In genomic region chr12:77060060-77060695, GRCm38 (mm10) we compare ENCODE assay signal across 8 mouse cellular contexts.
DNase-seq lines count a peak whose midpoint lies in the region; ATAC-seq lines count a peak whose summit lies in the region.

No protein-coding gene starts in this region.

- DNase-seq in gastrocnemius, postnatal 14 days, result peak; percentile 34
- DNase-seq in gastrocnemius, adult 8-10 months (ENCODE audit: low spot score in 2 of 2), result no peak
- DNase-seq in embryonic facial prominence, embryonic 11.5 days (ENCODE audit: low spot score), result peak; percentile 63
- DNase-seq in hindbrain, embryonic 10.5 days (ENCODE audit: low spot score), result peak; percentile 60
- DNase-seq in thymus, postnatal 36 days, result peak; percentile 61 to 68
- no peak for DNase-seq in frontal cortex, adult 2 months (ENCODE audit: extremely low spot score in 1 of 2, low spot score in 1 of 2)

- WGBS in embryonic facial prominence, embryonic 11.5 days, result 10% methylated on average over 16 of the region's 16 CpGs
- 24% methylated on average over 16 of the region's 16 CpGs for WGBS in hindbrain, embryonic 10.5 days
- 20% methylated on average over 16 of the region's 16 CpGs for WGBS in limb, embryonic 13.5 days
- 29% methylated on average over 16 of the region's 16 CpGs for WGBS in midbrain, embryonic 13.5 days

- ATAC-seq in embryonic facial prominence, embryonic 11.5 days (replicated peaks; ENCODE audit: insufficient number of reproducible peaks, low FRiP score, low TSS enrichment, low read depth), result peak; percentile 82
- ATAC-seq in limb, embryonic 13.5 days (ENCODE audit: low FRiP score, low read depth), result peak; percentile 64; the same call in 1 of the 2 replicates
- peak; percentile 66; the same call in 1 of the 2 replicates for ATAC-seq in midbrain, embryonic 13.5 days

- intact Hi-C loops in gastrocnemius, postnatal 14 days (cut with DNase I; ENCODE audit: low total_unique reads), result no loop called here

- no peak overlapping the region; the same call in 1 of the 2 replicates for H3K27ac ChIP-seq in embryonic facial prominence, embryonic 11.5 days (replicated peaks; ENCODE audit: low read depth, low read length)
- H3K27ac ChIP-seq in hindbrain, embryonic 10.5 days, result peak overlapping the region; percentile 66
- no peak overlapping the region for H3K27ac ChIP-seq in limb, embryonic 13.5 days
- no peak overlapping the region for H3K27ac ChIP-seq in midbrain, embryonic 13.5 days

- H3K4me2 ChIP-seq in embryonic facial prominence, embryonic 11.5 days (ENCODE audit: low read depth, low read length), result peak overlapping the region; percentile 8; the same call in 1 of the 2 replicates
- peak overlapping the region; percentile 56 for H3K4me2 ChIP-seq in limb, embryonic 13.5 days (replicated peaks)
- H3K4me2 ChIP-seq in midbrain, embryonic 13.5 days (replicated peaks), result peak overlapping the region; percentile 20; the same call in 1 of the 2 replicates

- no peak overlapping the region for H3K4me3 ChIP-seq in embryonic facial prominence, embryonic 11.5 days (ENCODE audit: low read depth, low read length)
- peak overlapping the region; percentile 30; the same call in 1 of the 2 replicates for H3K4me3 ChIP-seq in hindbrain, embryonic 10.5 days
- peak overlapping the region; percentile 21 for H3K4me3 ChIP-seq in limb, embryonic 13.5 days
- H3K4me3 ChIP-seq in midbrain, embryonic 13.5 days (replicated peaks), result no peak overlapping the region

- no peak overlapping the region for H3K9ac ChIP-seq in embryonic facial prominence, embryonic 11.5 days (replicated peaks; ENCODE audit: low read length)
- H3K9ac ChIP-seq in limb, embryonic 13.5 days, result no peak overlapping the region
- 0 out of 2 replicates have a peak overlapping the region, but pooled peaks have one; percentile 23 for H3K9ac ChIP-seq in midbrain, embryonic 13.5 days (replicated peaks)

- H3K27me3 ChIP-seq in embryonic facial prominence, embryonic 11.5 days (ENCODE audit: control insufficient read depth, insufficient read depth, low read length), result no peaks in the 10 kb centered on the region
- peaks cover 29% of the 10 kb centered on the region for H3K27me3 ChIP-seq in hindbrain, embryonic 10.5 days (ENCODE audit: insufficient read depth, poor library complexity, severe bottlenecking)
- no peaks in the 10 kb centered on the region for H3K27me3 ChIP-seq in limb, embryonic 13.5 days
- H3K27me3 ChIP-seq in midbrain, embryonic 13.5 days, result no peaks in the 10 kb centered on the region

- H3K9me3 ChIP-seq in embryonic facial prominence, embryonic 11.5 days (replicated peaks; ENCODE audit: control insufficient read depth, low read length), result no peaks in the 10 kb centered on the region
- no peaks in the 10 kb centered on the region for H3K9me3 ChIP-seq in hindbrain, embryonic 10.5 days
- H3K9me3 ChIP-seq in limb, embryonic 13.5 days, result no peaks in the 10 kb centered on the region
- H3K9me3 ChIP-seq in midbrain, embryonic 13.5 days, result no peaks in the 10 kb centered on the region; the same call in 1 of the 2 replicates

- no peaks in the 10 kb centered on the region for H3K36me3 ChIP-seq in embryonic facial prominence, embryonic 11.5 days (replicated peaks; ENCODE audit: control insufficient read depth, insufficient read depth, low read depth, low read length)
- no peaks in the 10 kb centered on the region for H3K36me3 ChIP-seq in hindbrain, embryonic 10.5 days
- H3K36me3 ChIP-seq in limb, embryonic 13.5 days, result no peaks in the 10 kb centered on the region
- H3K36me3 ChIP-seq in midbrain, embryonic 13.5 days, result no peaks in the 10 kb centered on the region

- H3K4me1 ChIP-seq in embryonic facial prominence, embryonic 11.5 days (ENCODE audit: control insufficient read depth, insufficient read depth, low read length), result no peaks in the 10 kb centered on the region
- H3K4me1 ChIP-seq in hindbrain, embryonic 10.5 days (replicated peaks), result peaks cover 31% of the 10 kb centered on the region
- peaks cover 17% of the 10 kb centered on the region; the same call in 1 of the 2 replicates for H3K4me1 ChIP-seq in limb, embryonic 13.5 days
- H3K4me1 ChIP-seq in midbrain, embryonic 13.5 days (replicated peaks), result 0 out of 2 replicates have a peak, but pooled peaks cover 7% of the 10 kb centered on the region

Comparison
In these comparisons a context has a peak if more than half of its experiments do, and no peak if none do; other contexts are left out.
1. DNase-seq: peak in gastrocnemius, postnatal 14 days (single experiment), embryonic facial prominence, embryonic 11.5 days (single experiment), hindbrain, embryonic 10.5 days (single experiment) and thymus, postnatal 36 days (2 of 2); none in gastrocnemius, adult 8-10 months (0 of 2) and frontal cortex, adult 2 months (0 of 2).
2. H3K4me3 ChIP-seq: peak in hindbrain, embryonic 10.5 days (single experiment) and limb, embryonic 13.5 days (single experiment); none in embryonic facial prominence, embryonic 11.5 days (single experiment) and midbrain, embryonic 13.5 days (single experiment).
3. Peak in every context shown above with its lines, with median percentiles within 50 percentile points of each other: ATAC-seq and H3K4me2 ChIP-seq.